Mouse (Mus musculus) mature B cell (primary cell): ENCODE measurements around the gene Rabl2.

Experiments
- in situ Hi-C: fragments of 300-500 bp; cut with MboI; formaldehyde crosslinking; loops from 2 replicates; pipeline ENCODE4 v1.14.3; 2019

The Rabl2 gene

GRCm38 (mm10) chr15:89551733-89552132 is 40.0 kb downstream of the Rabl2 start:
- in situ Hi-C loops: no loop called here

DNA sequence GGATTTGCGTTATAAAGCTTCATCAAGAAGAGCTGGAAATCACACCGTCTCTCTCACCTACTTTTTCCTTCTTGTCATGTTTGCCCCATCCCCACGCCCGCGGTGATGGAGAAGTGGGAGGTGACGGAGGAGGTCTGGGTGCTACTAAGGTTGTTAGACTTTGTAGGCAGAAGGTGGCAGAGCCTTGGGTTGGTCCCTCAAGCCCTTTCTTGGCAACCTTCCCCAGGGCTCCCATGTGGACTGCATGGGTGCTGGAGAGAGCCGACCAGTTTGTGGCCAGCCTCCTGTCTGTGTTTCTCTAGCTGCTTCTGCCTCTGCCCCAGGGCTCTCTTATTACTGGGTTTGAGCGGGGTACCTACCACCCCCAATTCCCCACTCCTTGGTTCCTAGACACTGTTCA is 41.2 kb downstream of the Rabl2 start:
- in situ Hi-C loops: no loop called here

GRCm38 (mm10) chr15:89548837-89549236 is 42.9 kb downstream of the Rabl2 start:
- in situ Hi-C loops: no loop called here

GRCm38 (mm10) chr15:89547824-89548601 is 43.7 kb downstream of the Rabl2 start:
- in situ Hi-C loops: no loop called here

DNA sequence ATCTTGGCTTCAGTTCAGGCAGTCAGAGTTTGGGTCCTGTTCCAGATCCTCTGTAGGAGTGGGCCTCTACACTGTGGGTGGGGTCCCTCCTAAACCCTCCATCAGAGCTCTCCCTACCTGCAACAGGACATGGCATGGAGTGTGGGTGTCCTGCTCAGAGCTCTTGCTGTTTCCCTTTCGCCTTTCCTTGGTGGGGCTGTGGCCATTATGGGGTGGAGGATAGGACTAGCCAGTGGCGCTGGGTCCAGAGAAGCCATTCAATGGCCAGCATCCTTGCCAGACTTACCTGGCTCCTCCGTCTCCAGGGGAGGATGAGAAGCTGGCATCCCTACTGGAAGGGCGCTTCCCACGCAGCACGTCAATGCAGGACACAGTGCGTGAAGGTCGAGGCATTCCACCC is 44.4 kb downstream of the Rabl2 start:
- in situ Hi-C loops: no loop called here

GRCm38 (mm10) chr15:89544171-89544570 is 47.6 kb downstream of the Rabl2 start:
- in situ Hi-C loops: no loop called here

DNA sequence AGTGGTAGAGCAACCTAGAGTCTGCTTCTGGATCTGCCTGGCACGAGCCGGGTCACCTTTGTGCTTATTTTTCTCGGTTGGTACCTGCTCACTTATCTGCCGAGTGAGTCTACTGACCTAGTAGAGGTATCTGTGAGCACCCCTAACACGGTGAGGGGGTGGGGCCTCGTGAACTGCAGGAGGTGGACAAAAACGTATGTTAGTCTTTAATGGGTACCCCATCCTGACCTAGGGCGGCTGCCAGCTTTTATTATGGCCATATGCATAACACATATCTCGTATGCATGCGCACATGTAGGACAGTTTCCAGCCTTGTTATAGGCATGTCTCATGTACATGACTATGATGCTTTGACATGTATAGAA is 57.9 kb downstream of the Rabl2 start:
- in situ Hi-C loops: no loop called here

DNA sequence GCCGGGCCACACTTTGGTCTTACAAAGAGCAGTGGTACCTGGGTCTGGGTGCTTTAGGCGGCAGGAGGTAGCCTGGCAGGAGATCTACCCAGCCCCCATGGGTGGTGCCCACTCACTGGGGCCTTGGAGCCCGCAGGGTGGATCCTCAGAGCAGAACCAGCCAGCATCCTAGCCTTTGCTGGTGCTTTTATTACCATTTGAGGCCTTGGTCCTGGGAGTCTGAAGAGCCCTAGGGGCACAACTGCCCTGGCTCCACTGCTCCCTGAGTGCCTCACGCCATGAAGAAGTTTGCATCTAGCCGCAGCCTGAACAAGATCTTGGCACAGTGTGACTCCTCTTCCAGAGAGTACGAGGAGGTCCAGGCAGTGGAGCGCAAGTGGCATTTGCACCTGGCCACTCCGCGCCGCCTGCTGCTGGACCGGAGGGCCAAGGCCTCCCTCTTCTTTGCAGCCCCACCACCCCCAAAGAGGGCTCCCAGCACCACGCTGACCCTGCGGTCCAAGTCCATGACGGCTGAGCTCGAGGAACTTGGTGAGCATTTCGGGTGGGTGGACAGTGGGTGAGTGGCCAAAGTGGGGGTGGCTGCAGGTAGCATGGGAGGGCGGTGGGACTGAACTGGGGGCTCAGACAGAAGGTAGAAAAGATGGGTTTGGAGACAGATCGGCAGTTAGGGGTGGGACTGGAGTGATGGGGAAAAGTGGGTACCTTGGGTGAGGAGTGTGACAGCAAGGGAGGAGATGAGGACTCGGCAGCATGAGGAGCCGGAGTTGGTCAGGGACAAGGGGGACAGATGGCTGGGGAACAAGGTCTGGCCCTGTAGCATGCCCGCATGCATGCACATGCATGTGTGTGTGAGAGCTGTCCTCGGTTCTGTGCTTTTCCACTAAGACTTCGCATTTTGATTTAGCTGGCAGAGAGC is 58.5 kb downstream of the Rabl2 start:
- in situ Hi-C loops: no loop called here
